Mouse (Mus musculus): ENCODE results near the gene Hcn1. TPM values are rescaled to one million over a fixed set of nuclear protein-coding genes. Genes with fewer than 3 reads are reported as not detected.

Gene Hcn1
- polyA plus RNA-seq, 1 experiment = 0.15 TPM

DNA sequence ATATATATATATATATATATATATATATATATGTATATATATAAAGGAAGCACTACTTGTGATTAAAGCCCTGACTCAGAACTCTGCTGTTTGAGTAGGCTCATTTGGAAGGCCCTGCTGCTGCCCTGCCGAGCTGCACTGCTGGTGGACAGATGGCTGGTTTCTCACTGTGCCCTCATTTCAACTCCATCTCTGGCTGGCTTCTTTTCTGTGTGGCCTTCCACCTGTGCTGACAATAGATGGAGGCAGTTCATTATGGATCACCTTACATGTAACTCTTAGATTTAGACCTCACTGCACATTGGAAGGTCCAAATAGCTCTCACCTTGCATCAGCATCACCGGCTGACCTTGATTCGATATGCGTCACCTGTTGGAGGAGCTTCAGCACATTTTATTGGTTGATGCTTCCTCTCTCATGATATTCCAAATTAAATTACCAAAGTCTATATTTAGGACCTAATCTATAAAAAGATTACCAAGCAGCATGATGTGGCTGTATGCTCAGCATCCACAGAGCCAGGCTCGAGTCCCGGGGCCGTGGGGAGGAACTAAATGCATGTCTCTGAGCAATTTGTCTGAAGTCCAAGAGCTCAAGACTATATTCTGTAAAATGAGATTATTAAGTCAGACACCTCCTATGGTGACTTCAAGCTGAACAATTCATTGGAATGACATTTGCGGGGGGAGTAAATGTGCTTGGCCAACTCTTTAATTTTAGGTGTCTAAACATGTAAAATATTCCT is 338.6 kb downstream of the Hcn1 start:
- Histone ChIP-seq H3K9ac (ENCODE audit: low read depth, poor library complexity, severe bottlenecking) (no peak overlapping the region), H3K4me1 (ENCODE audit: control insufficient read depth, insufficient read depth, low read length) (no peaks in the 10 kb centered on the region), H3K36me3 (ENCODE audit: control insufficient read depth, insufficient read depth, low read length, poor library complexity, severe bottlenecking) (no peaks in the 10 kb centered on the region), H3K9me3 (replicated peaks; ENCODE audit: control insufficient read depth, insufficient read depth, low read length, poor library complexity, severe bottlenecking) (no peaks in the 10 kb centered on the region), H3K27ac (ENCODE audit: insufficient read depth, low read length) (no peak overlapping the region), H3K4me3 (ENCODE audit: low read depth, low read length) (no peak overlapping the region), H3K27me3 (ENCODE audit: control insufficient read depth, insufficient read depth, low read length, poor library complexity, severe bottlenecking) (no peaks in the 10 kb centered on the region)
- TF ChIP-seq POLR2A (IDR thresholded peaks at IDR 0.05; ENCODE audit: insufficient read depth, low read length) (no peak), EP300 (IDR thresholded peaks at IDR 0.05; ENCODE audit: insufficient read depth, low read depth, low read length) (no peak), CTCF (IDR thresholded peaks at IDR 0.05; ENCODE audit: low read depth, low read length) (no peak)

DNA sequence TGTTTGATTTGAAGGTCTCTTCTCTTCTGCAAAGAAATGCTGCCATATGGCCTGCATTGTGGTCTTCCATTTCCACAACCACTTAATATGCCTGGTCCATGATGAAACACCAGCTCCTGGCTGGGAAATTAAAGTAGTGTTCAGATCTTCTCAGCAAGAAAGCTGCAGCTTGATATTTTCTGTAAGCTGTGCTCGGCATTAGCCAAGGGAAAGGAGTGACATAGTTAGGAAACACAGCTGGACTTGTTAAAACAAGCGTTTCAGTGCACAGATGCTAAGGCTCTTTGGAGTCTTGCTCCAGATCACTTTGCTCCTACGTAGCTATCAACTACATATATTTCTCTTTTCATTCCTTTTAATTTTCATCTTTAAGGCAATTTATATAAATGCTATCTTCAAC is 344.7 kb downstream of the Hcn1 start:
- H3K27ac ChIP-seq (ENCODE audit: insufficient read depth, low read length) = no peak overlapping the region
- H3K4me3 ChIP-seq (ENCODE audit: low read depth, low read length) = no peak overlapping the region
- H3K27me3 ChIP-seq (ENCODE audit: control insufficient read depth, insufficient read depth, low read length, poor library complexity, severe bottlenecking) = no peaks in the 10 kb centered on the region
- H3K9me3 ChIP-seq (replicated peaks; ENCODE audit: control insufficient read depth, insufficient read depth, low read length, poor library complexity, severe bottlenecking) = no peaks in the 10 kb centered on the region
- H3K4me1 ChIP-seq (ENCODE audit: control insufficient read depth, insufficient read depth, low read length) = no peaks in the 10 kb centered on the region
- no peak overlapping the region for H3K9ac ChIP-seq (ENCODE audit: low read depth, poor library complexity, severe bottlenecking)
- TF ChIP-seq CTCF (IDR thresholded peaks at IDR 0.05; ENCODE audit: low read depth, low read length) (no peak), EP300 (IDR thresholded peaks at IDR 0.05; ENCODE audit: insufficient read depth, low read depth, low read length) (no peak), POLR2A (IDR thresholded peaks at IDR 0.05; ENCODE audit: insufficient read depth, low read length) (no peak)
- H3K36me3 ChIP-seq (ENCODE audit: control insufficient read depth, insufficient read depth, low read length, poor library complexity, severe bottlenecking) = no peaks in the 10 kb centered on the region

DNA sequence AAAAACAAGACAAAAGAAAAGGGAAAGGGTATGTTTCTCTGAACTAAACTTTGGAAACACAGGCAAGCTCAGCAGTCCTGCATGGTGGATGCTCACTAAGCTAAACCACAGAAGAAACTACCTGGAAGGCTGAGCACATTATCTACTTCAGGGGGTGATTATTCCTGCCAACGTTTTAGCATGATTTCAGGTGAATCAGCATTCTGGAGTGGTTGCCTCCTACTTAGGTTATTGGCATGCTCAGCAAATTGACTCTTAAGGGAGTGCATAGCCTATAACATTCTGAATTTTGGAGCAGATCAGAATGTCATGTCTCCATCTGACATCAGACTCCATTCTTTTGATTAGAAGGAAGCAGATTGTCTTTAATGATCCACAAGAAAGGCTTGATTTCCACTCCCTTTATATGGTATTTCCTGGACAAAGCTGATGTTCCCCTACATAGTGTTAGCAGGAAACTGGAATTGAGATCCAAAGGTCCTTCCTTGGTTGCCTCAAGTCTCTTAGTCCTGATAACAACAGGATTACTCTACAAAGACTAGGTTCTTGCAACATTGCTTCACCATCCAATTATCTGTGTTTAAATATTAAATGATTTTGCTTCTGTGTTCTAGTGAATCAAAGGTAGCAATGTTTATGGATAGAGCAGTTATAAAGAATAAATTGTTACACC is 345.7 kb downstream of the Hcn1 start:
- Histone ChIP-seq H3K4me3 (ENCODE audit: low read depth, low read length) (no peak overlapping the region), H3K27me3 (ENCODE audit: control insufficient read depth, insufficient read depth, low read length, poor library complexity, severe bottlenecking) (no peaks in the 10 kb centered on the region), H3K9me3 (replicated peaks; ENCODE audit: control insufficient read depth, insufficient read depth, low read length, poor library complexity, severe bottlenecking) (no peaks in the 10 kb centered on the region), H3K4me1 (ENCODE audit: control insufficient read depth, insufficient read depth, low read length) (no peaks in the 10 kb centered on the region), H3K27ac (ENCODE audit: insufficient read depth, low read length) (no peak overlapping the region), H3K36me3 (ENCODE audit: control insufficient read depth, insufficient read depth, low read length, poor library complexity, severe bottlenecking) (no peaks in the 10 kb centered on the region), H3K9ac (ENCODE audit: low read depth, poor library complexity, severe bottlenecking) (no peak overlapping the region)
- no peak for TF ChIP-seq POLR2A (IDR thresholded peaks at IDR 0.05; ENCODE audit: insufficient read depth, low read length)
- TF ChIP-seq EP300 (IDR thresholded peaks at IDR 0.05; ENCODE audit: insufficient read depth, low read depth, low read length) = no peak
- no peak for TF ChIP-seq CTCF (IDR thresholded peaks at IDR 0.05; ENCODE audit: low read depth, low read length)

DNA sequence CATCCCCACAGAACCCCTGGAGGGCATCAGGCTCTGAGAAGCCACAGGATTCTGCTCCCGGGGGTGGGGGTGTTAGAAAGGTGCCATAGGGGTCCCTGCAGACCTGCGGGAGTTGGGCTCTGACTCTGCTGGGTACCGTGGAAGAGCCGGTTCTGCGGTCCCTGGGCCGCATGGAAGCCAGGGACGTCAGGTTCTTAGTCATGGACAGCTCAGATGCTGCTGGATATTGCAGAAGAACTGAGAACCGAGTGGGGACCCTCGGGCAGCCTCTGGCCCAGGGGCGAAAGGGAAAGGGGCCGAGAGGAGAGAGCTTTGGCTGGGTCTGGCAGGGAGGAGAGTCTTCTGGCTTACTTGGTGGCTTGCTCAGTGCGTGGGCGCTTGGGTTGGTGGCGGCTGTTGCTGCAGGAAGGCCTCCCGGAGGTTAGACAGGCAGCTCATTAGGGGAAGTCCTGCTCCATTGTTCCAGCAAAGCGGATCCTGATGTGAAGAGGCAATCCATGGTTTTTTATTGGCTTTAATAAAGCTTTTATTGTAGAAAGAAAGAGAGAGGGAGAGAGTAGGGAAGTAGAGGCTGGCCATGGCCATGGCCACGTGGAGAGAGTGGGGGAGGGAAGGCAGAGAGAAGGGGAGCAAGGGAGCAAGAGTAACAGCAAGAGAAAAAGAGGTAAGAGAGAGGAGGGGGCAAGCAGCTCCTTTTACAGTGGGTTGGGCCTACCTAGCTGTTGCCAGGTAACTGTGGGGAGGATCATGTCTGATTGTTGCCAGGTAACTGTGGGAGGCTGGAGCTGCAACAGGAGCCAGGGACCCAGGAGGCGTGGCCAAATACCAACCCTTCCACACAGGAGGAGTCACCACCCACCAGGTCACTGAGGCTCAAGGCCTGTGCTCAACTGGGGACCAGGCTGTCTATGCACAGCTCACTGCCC is 356.6 kb downstream of the Hcn1 start:
- peak overlapping the region; percentile 53 for H3K4me3 ChIP-seq (ENCODE audit: low read depth, low read length)
- no peak overlapping the region for H3K27ac ChIP-seq (ENCODE audit: insufficient read depth, low read length)
- no peaks in the 10 kb centered on the region for H3K36me3 ChIP-seq (ENCODE audit: control insufficient read depth, insufficient read depth, low read length, poor library complexity, severe bottlenecking)
- H3K4me1 ChIP-seq (ENCODE audit: control insufficient read depth, insufficient read depth, low read length) = no peaks in the 10 kb centered on the region
- TF ChIP-seq CTCF (IDR thresholded peaks at IDR 0.05; ENCODE audit: low read depth, low read length) (no peak), POLR2A (IDR thresholded peaks at IDR 0.05; ENCODE audit: insufficient read depth, low read length) (no peak), EP300 (IDR thresholded peaks at IDR 0.05; ENCODE audit: insufficient read depth, low read depth, low read length) (no peak)
- H3K9ac ChIP-seq (ENCODE audit: low read depth, poor library complexity, severe bottlenecking) = no peak overlapping the region; the same call in 1 of the 2 replicates
- no peaks in the 10 kb centered on the region for H3K9me3 ChIP-seq (replicated peaks; ENCODE audit: control insufficient read depth, insufficient read depth, low read length, poor library complexity, severe bottlenecking)
- H3K27me3 ChIP-seq (ENCODE audit: control insufficient read depth, insufficient read depth, low read length, poor library complexity, severe bottlenecking) = no peaks in the 10 kb centered on the region

DNA sequence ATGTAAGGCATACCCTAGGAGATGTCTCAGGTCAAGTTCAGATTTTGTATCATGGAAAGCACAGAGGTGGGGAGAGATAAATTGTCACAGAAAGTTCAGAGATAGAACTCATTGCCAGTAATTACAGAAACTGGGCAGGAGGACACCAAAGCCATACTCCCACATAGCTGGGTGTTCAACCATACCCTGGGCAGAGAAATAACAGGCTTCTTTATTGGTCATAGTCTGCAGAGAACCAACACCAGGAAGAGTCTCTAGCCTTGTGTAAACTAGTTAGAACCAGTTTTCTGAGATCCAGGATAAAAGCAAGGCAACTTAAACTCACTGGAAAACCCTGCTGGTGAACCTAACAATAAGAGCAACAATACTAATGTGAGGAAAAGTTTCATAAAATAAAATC is 362.5 kb downstream of the Hcn1 start:
- H3K27ac ChIP-seq (ENCODE audit: insufficient read depth, low read length) = no peak overlapping the region
- no peaks in the 10 kb centered on the region for H3K4me1 ChIP-seq (ENCODE audit: control insufficient read depth, insufficient read depth, low read length)
- no peaks in the 10 kb centered on the region for H3K36me3 ChIP-seq (ENCODE audit: control insufficient read depth, insufficient read depth, low read length, poor library complexity, severe bottlenecking)
- H3K9ac ChIP-seq (ENCODE audit: low read depth, poor library complexity, severe bottlenecking) = no peak overlapping the region
- TF ChIP-seq EP300 (IDR thresholded peaks at IDR 0.05; ENCODE audit: insufficient read depth, low read depth, low read length) (no peak), CTCF (IDR thresholded peaks at IDR 0.05; ENCODE audit: low read depth, low read length) (no peak), POLR2A (IDR thresholded peaks at IDR 0.05; ENCODE audit: insufficient read depth, low read length) (no peak)
- H3K4me3 ChIP-seq (ENCODE audit: low read depth, low read length) = no peak overlapping the region
- H3K9me3 ChIP-seq (replicated peaks; ENCODE audit: control insufficient read depth, insufficient read depth, low read length, poor library complexity, severe bottlenecking) = no peaks in the 10 kb centered on the region
- H3K27me3 ChIP-seq (ENCODE audit: control insufficient read depth, insufficient read depth, low read length, poor library complexity, severe bottlenecking) = no peaks in the 10 kb centered on the region

All from ES-Bruce4 (cell line).